Mouse (Mus musculus) megakaryocyte, embryonic 14.5 days (primary cell): ENCODE measurements around the gene Lrrc46.

Experiments
- FLI1 ChIP-seq: IDR thresholded peaks from 2 replicates; pipeline ENCODE4 v1.6.1; 2012; ENCODE audit warnings: low read length, inconsistent platforms, mixed read lengths
- GATA1 ChIP-seq: IDR thresholded peaks from 3 replicates; pipeline ENCODE4 v1.6.1; 2012; ENCODE audit warnings: mixed read lengths, low read length, inconsistent platforms, borderline replicate concordance

DNA sequence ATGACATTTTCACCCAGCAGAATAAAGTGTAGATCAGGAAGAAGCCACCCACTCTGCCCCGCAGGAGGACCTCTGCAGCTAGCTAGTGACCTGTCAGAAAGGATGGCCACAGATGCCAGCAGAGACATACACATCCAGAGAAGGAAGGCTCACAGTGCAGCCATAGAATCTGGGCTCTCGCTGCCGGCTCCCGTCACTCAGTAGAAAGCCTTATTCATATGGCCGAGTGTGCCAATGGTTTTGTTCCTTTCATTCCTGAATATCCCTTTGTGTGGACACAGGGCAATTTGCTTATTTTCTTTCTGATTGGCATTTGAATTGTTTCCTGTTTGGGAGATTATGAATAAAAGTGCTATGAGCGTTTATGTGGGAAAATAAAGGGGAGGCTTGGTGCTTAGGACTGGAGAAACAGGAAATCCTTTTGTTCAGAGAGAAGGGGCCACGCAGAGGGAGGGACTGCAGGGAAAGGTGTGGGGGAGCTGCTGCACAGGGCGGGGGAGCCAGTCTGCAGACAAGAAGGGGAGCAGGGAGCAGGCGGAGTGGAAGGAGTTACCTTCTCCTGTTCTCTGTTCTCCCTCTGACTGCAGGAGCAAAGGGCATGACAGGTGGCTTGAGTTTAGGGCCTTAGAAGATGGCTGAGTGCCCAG lies 22.2 kb upstream of the Lrrc46 start:
- TF ChIP-seq GATA1 = no peak
- no peak for TF ChIP-seq FLI1
